Mouse (Mus musculus): ENCODE data around the gene 4430402I18Rik.

GRCm38 (mm10) chr19:29011355-29011990 is 43.9 kb upstream of the 4430402I18Rik start:
- TF ChIP-seq TAL1 (IDR thresholded peaks at IDR 0.05; ENCODE audit: low read length) (no peak), GATA1 (IDR thresholded peaks at IDR 0.05; ENCODE audit: low read length) (no peak)

Data from erythroblast, embryonic 14.5 days (primary cell).